Mouse (Mus musculus) limb, embryonic 10.5 days (tissue): Measurements from ENCODE around the gene Tenm2. TPM values are rescaled to one million over a fixed set of nuclear protein-coding genes. Genes with fewer than 3 reads are reported as not detected.

Experiments
- DNase-seq: peaks from one replicate; pipeline ENCODE4 v3.0.0-alpha.2; 2017; ENCODE audit warnings: low spot score
- H3K27ac ChIP-seq: fragments of 300-500 bp; sonication (generic); 2 replicates; pipeline ENCODE4 v1.5.1; 2016; ENCODE audit warnings: mild to moderate bottlenecking
- H3K27me3 ChIP-seq: fragments of 300-500 bp; sonication (generic); 2 replicates; pipeline ENCODE4 v1.6.1; 2016; ENCODE audit warnings: low read depth, mild to moderate bottlenecking; ENCODE audit not compliant: poor library complexity, severe bottlenecking
- H3K36me3 ChIP-seq: fragments of 300-500 bp; sonication (generic); 2 replicates; pipeline ENCODE4 v1.6.1; 2016; ENCODE audit warnings: mild to moderate bottlenecking, moderate library complexity
- H3K4me1 ChIP-seq: fragments of 300-500 bp; sonication (generic); 2 replicates; pipeline ENCODE4 v1.6.1; 2016
- H3K4me3 ChIP-seq: fragments of 300-500 bp; sonication (generic); 2 replicates; pipeline ENCODE4 v1.5.1; 2016; ENCODE audit warnings: mild to moderate bottlenecking, moderate library complexity
- H3K9me3 ChIP-seq: fragments of 300-500 bp; sonication (generic); replicated peaks from 2 replicates; pipeline ENCODE4 v1.6.1; 2016; ENCODE audit warnings: mild to moderate bottlenecking
- WGBS: fragments of 180-500 bp; shearing (Covaris S2); methylation state at CpG from one replicate; pipeline ENCODE4 v1.1.7; 2016; 5-methylcytosine and 5-hydroxymethylcytosine counted together
- polyA plus RNA-seq: library from polyadenylated mRNA; unstranded; fragments of >200 nt; fragmentation: Nextera tagmentation; extraction: Ambion mirVana; gene quantifications from 2 replicates; pipeline ENCODE4 v1.2.1, GENCODE M21; 2016

Tenm2 gene
- polyA plus RNA-seq, 1 experiment from 2014 or later, result 0.60 TPM

GRCm38 (mm10) chr11:36276015-36276414 lies 959.7 kb downstream of the Tenm2 start:
- Histone ChIP-seq H3K4me3 (no peak overlapping the region), H3K9me3 (no peaks in the 10 kb centered on the region), H3K4me1 (peaks cover 22% of the 10 kb centered on the region), H3K36me3 (no peaks in the 10 kb centered on the region), H3K27me3 (no peaks in the 10 kb centered on the region), H3K27ac (0 out of 2 replicates have a peak overlapping the region, but pooled peaks have one; percentile 19)
- no peak for DNase-seq
- 51% methylated on average over 5 of the region's 5 CpGs for WGBS

GRCm38 (mm10) chr11:36272149-36272548 lies 963.6 kb downstream of the Tenm2 start:
- 77% methylated on average over 2 of the region's 2 CpGs for WGBS
- Histone ChIP-seq H3K4me1 (peaks cover 14% of the 10 kb centered on the region), H3K9me3 (no peaks in the 10 kb centered on the region), H3K4me3 (no peak overlapping the region), H3K36me3 (no peaks in the 10 kb centered on the region), H3K27ac (peak overlapping the region; percentile 58; the same call in 1 of the 2 replicates), H3K27me3 (no peaks in the 10 kb centered on the region)
- no peak for DNase-seq

GRCm38 (mm10) chr11:36269945-36270344 lies 965.8 kb downstream of the Tenm2 start:
- Histone ChIP-seq H3K4me1 (no peaks in the 10 kb centered on the region), H3K27me3 (no peaks in the 10 kb centered on the region), H3K27ac (no peak overlapping the region), H3K36me3 (no peaks in the 10 kb centered on the region), H3K9me3 (no peaks in the 10 kb centered on the region), H3K4me3 (no peak overlapping the region)
- DNase-seq, result no peak
- 77% methylated on average over 6 of the region's 6 CpGs for WGBS

GRCm38 (mm10) chr11:36264776-36265466 lies 970.8 kb downstream of the Tenm2 start:
- DNase-seq, result no peak
- Histone ChIP-seq H3K9me3 (no peaks in the 10 kb centered on the region), H3K4me1 (no peaks in the 10 kb centered on the region), H3K27ac (no peak overlapping the region), H3K27me3 (no peaks in the 10 kb centered on the region), H3K4me3 (no peak overlapping the region), H3K36me3 (no peaks in the 10 kb centered on the region)
- WGBS, result 91% methylated on average over 17 of the region's 17 CpGs

- H3K36me3 ChIP-seq, result no peaks in the 10 kb centered on the region
- no peaks in the 10 kb centered on the region for H3K27me3 ChIP-seq
- no peak overlapping the region for H3K4me3 ChIP-seq
- no peaks in the 10 kb centered on the region for H3K9me3 ChIP-seq
- H3K27ac ChIP-seq, result no peak overlapping the region
- no peaks in the 10 kb centered on the region for H3K4me1 ChIP-seq
- 69% methylated on average over 10 of the region's 10 CpGs for WGBS
- DNase-seq, result no peak
These were observed 971.9 kb downstream of the Tenm2 start for GRCm38 (mm10) chr11:36263840-36264239.

GRCm38 (mm10) chr11:36257187-36257586 lies 978.6 kb downstream of the Tenm2 start:
- Histone ChIP-seq H3K9me3 (no peaks in the 10 kb centered on the region), H3K4me1 (peaks cover 5% of the 10 kb centered on the region; the same call in 1 of the 2 replicates), H3K27me3 (no peaks in the 10 kb centered on the region), H3K36me3 (no peaks in the 10 kb centered on the region), H3K27ac (no peak overlapping the region), H3K4me3 (no peak overlapping the region)
- 86% methylated on average over 5 of the region's 5 CpGs for WGBS
- no peak for DNase-seq

GRCm38 (mm10) chr11:36256747-36257146 lies 979.0 kb downstream of the Tenm2 start:
- Histone ChIP-seq H3K9me3 (no peaks in the 10 kb centered on the region), H3K27ac (no peak overlapping the region), H3K4me1 (peaks cover 5% of the 10 kb centered on the region; the same call in 1 of the 2 replicates), H3K27me3 (no peaks in the 10 kb centered on the region), H3K36me3 (no peaks in the 10 kb centered on the region), H3K4me3 (no peak overlapping the region)
- no peak for DNase-seq
- WGBS, result 77% methylated on average over 5 of the region's 5 CpGs

GRCm38 (mm10) chr11:36254019-36254418 lies 981.7 kb downstream of the Tenm2 start:
- H3K36me3 ChIP-seq, result no peaks in the 10 kb centered on the region
- no peak for DNase-seq
- H3K4me1 ChIP-seq, result peaks cover 5% of the 10 kb centered on the region; the same call in 1 of the 2 replicates
- no peaks in the 10 kb centered on the region for H3K9me3 ChIP-seq
- H3K27ac ChIP-seq, result no peak overlapping the region
- 88% methylated on average over 2 of the region's 2 CpGs for WGBS
- no peaks in the 10 kb centered on the region for H3K27me3 ChIP-seq
- H3K4me3 ChIP-seq, result no peak overlapping the region

GRCm38 (mm10) chr11:36250111-36250510 lies 985.7 kb downstream of the Tenm2 start:
- no peak overlapping the region for H3K27ac ChIP-seq
- no peaks in the 10 kb centered on the region for H3K4me1 ChIP-seq
- WGBS, result 75% methylated on average over 7 of the region's 7 CpGs
- no peak for DNase-seq
- no peaks in the 10 kb centered on the region for H3K9me3 ChIP-seq
- no peaks in the 10 kb centered on the region for H3K36me3 ChIP-seq
- H3K4me3 ChIP-seq, result no peak overlapping the region
- H3K27me3 ChIP-seq, result no peaks in the 10 kb centered on the region

- peaks cover 15% of the 10 kb centered on the region for H3K4me1 ChIP-seq
- no peak overlapping the region for H3K27ac ChIP-seq
- DNase-seq, result no peak
- 82% methylated on average over 3 of the region's 3 CpGs for WGBS
- H3K4me3 ChIP-seq, result no peak overlapping the region
- no peaks in the 10 kb centered on the region for H3K36me3 ChIP-seq
- no peaks in the 10 kb centered on the region for H3K9me3 ChIP-seq
- no peaks in the 10 kb centered on the region for H3K27me3 ChIP-seq
These were observed 989.6 kb downstream of the Tenm2 start for GRCm38 (mm10) chr11:36246152-36246551.

GRCm38 (mm10) chr11:36244491-36244882 lies 991.3 kb downstream of the Tenm2 start:
- no peak overlapping the region for H3K4me3 ChIP-seq
- H3K27me3 ChIP-seq, result no peaks in the 10 kb centered on the region
- DNase-seq, result no peak
- H3K36me3 ChIP-seq, result no peaks in the 10 kb centered on the region
- H3K27ac ChIP-seq, result peak overlapping the region; percentile 25; the same call in 1 of the 2 replicates
- H3K4me1 ChIP-seq, result peaks cover 15% of the 10 kb centered on the region
- no peaks in the 10 kb centered on the region for H3K9me3 ChIP-seq
- WGBS, result 93% methylated on average over 11 of the region's 11 CpGs

- DNase-seq, result no peak
- Histone ChIP-seq H3K4me1 (peaks cover 15% of the 10 kb centered on the region), H3K4me3 (no peak overlapping the region), H3K27ac (peak overlapping the region; percentile 25; the same call in 1 of the 2 replicates), H3K9me3 (no peaks in the 10 kb centered on the region), H3K27me3 (no peaks in the 10 kb centered on the region), H3K36me3 (no peaks in the 10 kb centered on the region)
- WGBS, result 82% methylated on average over 18 of the region's 18 CpGs
These were observed 991.8 kb downstream of the Tenm2 start for GRCm38 (mm10) chr11:36243747-36244490.

- WGBS, result 92% methylated on average over 9 of the region's 9 CpGs
- DNase-seq, result no peak
- H3K27me3 ChIP-seq, result peaks cover 12% of the 10 kb centered on the region
- H3K27ac ChIP-seq, result no peak overlapping the region
- H3K9me3 ChIP-seq, result no peaks in the 10 kb centered on the region
- no peaks in the 10 kb centered on the region for H3K36me3 ChIP-seq
- H3K4me3 ChIP-seq, result no peak overlapping the region
- H3K4me1 ChIP-seq, result peaks cover 16% of the 10 kb centered on the region
These were observed 996.9 kb downstream of the Tenm2 start for GRCm38 (mm10) chr11:36238890-36239289.
